Comparison of ENCODE assay signal across 14 mouse cellular contexts in genomic region chr14:23635903-23636302, GRCm38 (mm10).
DNase-seq lines count a peak whose midpoint lies in the region; ATAC-seq and TF ChIP-seq lines count a peak whose summit lies in the region.
"Had no signal": no experiment of that assay in that cellular context is flagged by ENCODE, and none has a peak within 500 bp of the region (broad histone marks: within the 10 kb centered on the region; RNA-seq: fewer than 3 reads in every experiment).

No protein-coding gene starts in this region.

- H3K9ac ChIP-seq in neural tube, embryonic 13.5 days: no peak overlapping the region
- no peak overlapping the region for H3K9ac ChIP-seq in neural tube, embryonic 15.5 days (replicated peaks)
- no peak overlapping the region for H3K9ac ChIP-seq in kidney, postnatal 0 days (ENCODE audit: low read depth, low read length)
- H3K9ac ChIP-seq: forebrain, embryonic 15.5 days; lung, embryonic 14.5 days had no signal

- H3K4me1 ChIP-seq in neural tube, embryonic 13.5 days (replicated peaks): peaks cover 14% of the 10 kb centered on the region; the same call in 1 of the 2 replicates
- peaks cover 6% of the 10 kb centered on the region; the same call in 1 of the 2 replicates for H3K4me1 ChIP-seq in neural tube, embryonic 15.5 days
- peaks cover 11% of the 10 kb centered on the region for H3K4me1 ChIP-seq in kidney, postnatal 0 days (replicated peaks; ENCODE audit: insufficient read depth, low read length)
- H3K4me1 ChIP-seq: forebrain, embryonic 15.5 days had no signal

- no peak for ATAC-seq in neural tube, embryonic 13.5 days (ENCODE audit: low read depth)
- ATAC-seq in neural tube, embryonic 15.5 days (ENCODE audit: low FRiP score): no peak
- ATAC-seq in kidney, postnatal 0 days (replicated peaks; ENCODE audit: low FRiP score, low read depth): peak; percentile 83
- ATAC-seq: forebrain, embryonic 15.5 days had no signal

- peak; percentile 7 for DNase-seq in gastrocnemius, postnatal 10 days
- DNase-seq in gastrocnemius, postnatal 25 days: no peak
- peak; percentile 82 for DNase-seq in kidney, postnatal 0 days (ENCODE audit: low spot score)
- DNase-seq in thymus, postnatal 36 days: no peak
- DNase-seq in cerebellum, postnatal 36 days: no peak
- no peak for DNase-seq in right cerebral cortex, postnatal 36 days (ENCODE audit: low spot score in 2 of 2)
- DNase-seq: cerebellum, adult 11-12 months; layer of hippocampus, adult 9-11 months; lung, embryonic 14.5 days; thymus, postnatal 25 days had no signal

- H3K4me2 ChIP-seq in neural tube, embryonic 13.5 days: no peak overlapping the region
- no peak overlapping the region for H3K4me2 ChIP-seq in neural tube, embryonic 15.5 days
- H3K4me2 ChIP-seq in kidney, postnatal 0 days (ENCODE audit: low read length): no peak overlapping the region
- H3K4me2 ChIP-seq: forebrain, embryonic 15.5 days; liver, embryonic 11.5 days; lung, embryonic 14.5 days had no signal

- no peaks in the 10 kb centered on the region for H3K27me3 ChIP-seq in neural tube, embryonic 13.5 days
- H3K27me3 ChIP-seq in neural tube, embryonic 15.5 days (replicated peaks): no peaks in the 10 kb centered on the region
- no peaks in the 10 kb centered on the region for H3K27me3 ChIP-seq in kidney, postnatal 0 days (ENCODE audit: insufficient read depth, low read length)
- H3K27me3 ChIP-seq: forebrain, embryonic 15.5 days had no signal

- TF ChIP-seq CTCF in kidney, postnatal 0 days (IDR thresholded peaks at IDR 0.05; ENCODE audit: low read depth): no peak

- H3K4me3 ChIP-seq in neural tube, embryonic 13.5 days: no peak overlapping the region
- no peak overlapping the region for H3K4me3 ChIP-seq in neural tube, embryonic 15.5 days (replicated peaks)
- no peak overlapping the region for H3K4me3 ChIP-seq in kidney, postnatal 0 days (replicated peaks; ENCODE audit: low read depth, low read length)
- H3K4me3 ChIP-seq: forebrain, embryonic 15.5 days had no signal

- H3K9me3 ChIP-seq in neural tube, embryonic 13.5 days: no peaks in the 10 kb centered on the region
- no peaks in the 10 kb centered on the region for H3K9me3 ChIP-seq in neural tube, embryonic 15.5 days (replicated peaks)
- no peaks in the 10 kb centered on the region for H3K9me3 ChIP-seq in kidney, postnatal 0 days (replicated peaks; ENCODE audit: low read length)
- H3K9me3 ChIP-seq: forebrain, embryonic 15.5 days had no signal

- no peaks in the 10 kb centered on the region for H3K36me3 ChIP-seq in neural tube, embryonic 13.5 days
- no peaks in the 10 kb centered on the region for H3K36me3 ChIP-seq in neural tube, embryonic 15.5 days
- H3K36me3 ChIP-seq in kidney, postnatal 0 days (ENCODE audit: insufficient read depth, low read length): no peaks in the 10 kb centered on the region
- H3K36me3 ChIP-seq: forebrain, embryonic 15.5 days had no signal

- 59% methylated on average over 4 of the region's 4 CpGs for whole genome bisulfite sequencing in neural tube, embryonic 13.5 days
- 71% methylated on average over 4 of the region's 4 CpGs for WGBS in neural tube, embryonic 15.5 days
- WGBS in kidney, postnatal 0 days: 25% methylated on average over 4 of the region's 4 CpGs

- 0 out of 2 replicates have a peak overlapping the region, but pooled peaks have one; percentile 24 for H3K27ac ChIP-seq in neural tube, embryonic 13.5 days (replicated peaks)
- H3K27ac ChIP-seq in neural tube, embryonic 15.5 days (replicated peaks): no peak overlapping the region
- H3K27ac ChIP-seq in kidney, postnatal 0 days: no peak overlapping the region
- H3K27ac ChIP-seq: forebrain, embryonic 15.5 days had no signal

Comparison
In these comparisons a context has a peak if more than half of its experiments do, and no peak if none do; other contexts are left out.
1. DNase-seq: peak in gastrocnemius, postnatal 10 days (single experiment) and kidney, postnatal 0 days (single experiment); none in gastrocnemius, postnatal 25 days (single experiment), thymus, postnatal 36 days (0 of 2), cerebellum, postnatal 36 days (0 of 2) and right cerebral cortex, postnatal 36 days (0 of 2).